Mouse (Mus musculus) forebrain, embryonic 14.5 days (tissue): ENCODE results near the gene Rc3h2. TPM values are rescaled to one million over a fixed set of nuclear protein-coding genes. Genes with fewer than 3 reads are reported as not detected.
A peak's percentile ranks its signal among the peaks of the same experiment; 100 is the strongest.

Source experiments
- ATAC-seq: fragments of 200-750 bp; cut with Nextera tagmentation; 2 replicates; pipeline ENCODE4 v1.8.0; 2017; ENCODE audit warnings: mild to moderate bottlenecking, moderate library complexity
- DNase-seq: peaks from one replicate; pipeline ENCODE4 v3.0.0-alpha.2; 2015; ENCODE audit warnings: low spot score
- H3K27ac ChIP-seq: fragments of 300-500 bp; sonication (generic); 2 replicates; pipeline ENCODE4 v1.5.1; 2014; ENCODE audit warnings: low read depth, mild to moderate bottlenecking, control low read depth, low read length, moderate library complexity
- H3K27me3 ChIP-seq: fragments of 300-500 bp; sonication (generic); replicated peaks from 2 replicates; pipeline ENCODE4 v1.6.1; 2014; ENCODE audit warnings: low read length, control low read depth, mixed read lengths; ENCODE audit not compliant: control insufficient read depth, insufficient read depth
- H3K36me3 ChIP-seq: fragments of 300-500 bp; sonication (generic); 2 replicates; pipeline ENCODE4 v1.6.1; 2014; ENCODE audit warnings: low read length, control low read depth; ENCODE audit not compliant: control insufficient read depth, insufficient read depth
- H3K4me1 ChIP-seq: fragments of 300-500 bp; sonication (generic); 2 replicates; pipeline ENCODE4 v1.6.1; 2014; ENCODE audit warnings: antibody characterized with exemption, low read length, control low read depth; ENCODE audit not compliant: control insufficient read depth, insufficient read depth
- H3K4me2 ChIP-seq: fragments of 300-500 bp; sonication (generic); 2 replicates; pipeline ENCODE4 v1.6.1; 2014; ENCODE audit warnings: mild to moderate bottlenecking, control low read depth, low read length
- H3K4me3 ChIP-seq: fragments of 300-500 bp; sonication (generic); 2 replicates; pipeline ENCODE4 v1.5.1; 2014; ENCODE audit warnings: low read depth, low read length, control low read depth
- H3K9ac ChIP-seq: fragments of 300-500 bp; sonication (generic); 2 replicates; pipeline ENCODE4 v1.6.1; 2014; ENCODE audit warnings: mild to moderate bottlenecking, low read length, control low read depth, moderate library complexity
- H3K9me3 ChIP-seq: fragments of 300-500 bp; sonication (generic); replicated peaks from 2 replicates; pipeline ENCODE4 v1.6.1; 2016; ENCODE audit warnings: low read length, control low read depth, mixed read lengths; ENCODE audit not compliant: control insufficient read depth
- WGBS: fragments of 180-500 bp; shearing (Covaris S2); extraction: QIAGEN DNeasy Blood & Tissue Kit; methylation state at CpG from one replicate; pipeline ENCODE4 v1.1.7; 2014; 5-methylcytosine and 5-hydroxymethylcytosine counted together
- polyA plus RNA-seq: library from polyadenylated mRNA; unstranded; fragments of >200 nt; fragmentation: Nextera tagmentation; extraction: Ambion mirVana; gene quantifications from 2 replicates; pipeline ENCODE4 v1.2.1, GENCODE M21; 2014

Rc3h2 gene
- polyA plus RNA-seq, 1 experiment from 2014 or later: 19.2 TPM

DNA sequence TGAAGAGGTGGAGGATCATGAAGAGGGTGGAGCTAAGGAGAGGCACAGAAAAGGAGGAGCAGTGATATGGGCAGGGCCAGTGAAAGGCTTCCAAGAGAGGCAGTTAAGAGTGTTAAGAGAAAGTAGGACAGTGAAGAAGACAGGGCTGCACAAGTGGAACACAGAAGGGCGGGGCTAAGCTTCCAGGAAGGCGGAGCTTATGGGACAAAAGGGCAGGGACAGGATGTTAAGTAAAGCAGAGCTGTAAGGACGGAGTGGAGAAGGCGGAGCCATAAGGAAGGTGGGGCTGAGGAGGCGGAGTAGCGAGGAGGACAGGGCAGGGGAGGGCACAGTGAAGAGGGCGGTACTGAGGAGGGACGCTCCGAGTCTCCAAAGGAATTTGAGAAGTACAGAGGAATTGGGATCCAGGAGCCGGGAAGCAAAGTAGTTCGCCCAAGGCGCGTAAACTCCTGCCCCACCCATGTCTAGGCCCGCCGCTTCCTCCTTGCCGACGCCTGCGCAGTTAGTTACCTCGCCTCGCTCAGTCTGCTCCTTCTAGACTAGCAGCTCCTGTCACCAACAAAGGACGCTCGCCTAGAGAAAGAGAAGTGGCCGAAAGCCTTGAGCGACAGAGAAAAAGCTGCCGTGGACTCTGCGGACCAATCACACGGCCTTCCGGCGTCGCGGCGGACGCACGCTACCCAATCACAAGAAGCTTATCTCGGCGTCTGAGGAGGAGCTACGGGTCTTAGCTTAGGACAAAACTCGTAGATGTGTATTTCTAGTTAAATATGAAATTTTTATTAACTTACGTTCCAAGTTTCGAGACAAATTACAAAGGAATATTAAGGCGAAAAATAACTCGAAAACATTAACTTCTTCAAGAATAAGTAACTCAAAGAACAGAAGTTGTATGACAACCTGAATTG lies 63.8 kb downstream of the Rc3h2 start, which contains the start of gene Pdcl:
TSS of gene Pdcl (minus strand) at position 700 of the 908 bp plus-strand sequence.
- WGBS: under 1% methylated on average over 42 of the region's 42 CpGs
- Histone ChIP-seq H3K9ac (peak within 1 kb of the TSS; percentile 73), H3K27me3 (no peaks in the 10 kb centered on the region), H3K27ac (peak within 1 kb of the TSS; percentile 92), H3K4me2 (peak within 1 kb of the TSS; percentile 70), H3K4me3 (peak within 1 kb of the TSS; percentile 61), H3K9me3 (no peaks in the 10 kb centered on the region), H3K4me1 (no peaks in the 10 kb centered on the region; the same call in 1 of the 2 replicates), H3K36me3 (peaks cover 27% of the 10 kb centered on the region)
- peak; percentile 97 for ATAC-seq
- DNase-seq: peak; percentile 96

DNA sequence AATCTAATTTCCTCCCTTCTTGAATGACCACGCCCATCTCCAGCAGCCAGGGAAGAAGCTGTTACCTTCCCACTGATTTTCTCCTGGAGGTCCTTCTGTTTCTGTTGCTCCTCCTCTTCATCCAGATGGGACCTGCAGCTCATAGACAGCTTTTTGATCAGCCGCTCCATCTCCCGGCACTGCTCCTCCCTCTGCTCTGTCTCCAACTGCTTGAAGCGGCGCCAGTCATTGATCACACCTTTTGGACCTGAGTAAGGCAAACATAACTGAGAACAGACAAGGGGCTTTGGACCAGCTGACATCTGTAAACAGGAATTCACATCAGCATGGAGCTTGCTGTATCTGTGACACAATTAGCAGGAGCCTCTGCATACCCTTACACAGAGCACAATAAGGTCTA lies 67.1 kb downstream of the Rc3h2 start:
- DNase-seq: no peak

DNA sequence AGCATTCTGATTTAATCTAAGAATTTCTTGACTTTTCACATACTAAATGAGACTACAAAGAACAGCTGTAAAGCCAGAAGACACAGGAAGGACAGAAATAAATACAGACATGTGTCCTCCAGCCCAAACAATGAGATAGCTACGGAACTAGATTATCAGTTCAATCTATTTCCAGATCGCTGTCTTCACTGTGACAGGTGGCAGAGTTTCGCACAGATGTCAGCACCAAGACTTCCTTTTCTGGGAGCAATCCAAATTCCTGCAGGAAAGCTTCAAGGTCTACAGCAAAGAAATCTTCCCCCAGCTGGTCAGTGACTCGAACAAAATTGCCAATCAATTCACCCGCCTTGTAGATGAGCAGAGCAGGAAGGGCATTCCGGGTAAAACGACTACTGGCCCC lies 71.0 kb downstream of the Rc3h2 start:
- H3K4me2 ChIP-seq: no peak overlapping the region
- H3K4me1 ChIP-seq: no peaks in the 10 kb centered on the region
- DNase-seq (no peak), ATAC-seq (no peak)
- no peaks in the 10 kb centered on the region for H3K27me3 ChIP-seq
- 90% methylated on average over 7 of the region's 7 CpGs for WGBS
- no peaks in the 10 kb centered on the region for H3K9me3 ChIP-seq
- H3K27ac ChIP-seq: no peak overlapping the region
- H3K9ac ChIP-seq: no peak overlapping the region
- peaks cover 65% of the 10 kb centered on the region for H3K36me3 ChIP-seq
- no peak overlapping the region for H3K4me3 ChIP-seq

More for the DNA sequence above, 67.1 kb downstream of the Rc3h2 start:
- Histone ChIP-seq H3K36me3 (peaks cover 57% of the 10 kb centered on the region), H3K9me3 (no peaks in the 10 kb centered on the region), H3K4me1 (no peaks in the 10 kb centered on the region; the same call in 1 of the 2 replicates), H3K4me3 (no peak overlapping the region), H3K27me3 (no peaks in the 10 kb centered on the region), H3K4me2 (no peak overlapping the region), H3K27ac (no peak overlapping the region), H3K9ac (no peak overlapping the region)
- ATAC-seq: no peak
- WGBS: 97% methylated on average over 5 of the region's 5 CpGs

DNA sequence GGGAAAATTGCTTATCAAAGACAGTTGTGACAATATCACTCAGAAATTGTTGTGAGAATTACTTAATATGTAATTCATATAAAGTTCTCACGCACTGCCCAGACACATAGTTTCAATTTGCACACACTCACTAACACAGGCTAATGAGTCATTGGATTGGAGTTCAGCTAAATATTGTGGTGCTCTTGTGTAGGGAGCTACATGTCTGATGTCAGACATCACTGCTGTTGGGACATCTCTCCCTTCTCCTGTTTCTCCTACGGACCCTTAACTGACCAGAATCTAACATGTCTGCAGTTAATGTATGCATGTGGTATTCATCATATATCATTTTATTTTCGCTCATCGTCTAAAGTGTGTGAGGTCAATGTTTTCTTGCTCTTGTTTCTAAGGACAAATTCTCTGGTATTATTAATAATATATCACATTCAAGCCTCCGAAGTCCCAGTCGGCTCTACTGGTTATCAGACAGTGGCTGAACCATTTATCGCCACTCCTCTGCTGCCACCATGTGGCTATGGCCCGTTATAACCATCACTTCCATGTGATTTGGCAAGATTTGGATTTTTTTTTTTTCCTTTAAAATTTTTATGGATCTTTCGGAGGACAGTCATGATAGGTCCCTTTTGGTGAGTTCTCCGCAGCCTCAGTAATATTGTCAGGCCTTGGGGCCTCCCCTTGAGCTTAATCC lies 84.1 kb downstream of the Rc3h2 start:
- H3K27ac ChIP-seq: no peak overlapping the region
- no peak overlapping the region for H3K9ac ChIP-seq
- H3K4me2 ChIP-seq: no peak overlapping the region
- no peak overlapping the region for H3K4me3 ChIP-seq
- no peaks in the 10 kb centered on the region for H3K9me3 ChIP-seq
- ATAC-seq: no peak; the same call in 1 of the 2 replicates
- H3K36me3 ChIP-seq: no peaks in the 10 kb centered on the region
- H3K4me1 ChIP-seq: no peaks in the 10 kb centered on the region
- H3K27me3 ChIP-seq: no peaks in the 10 kb centered on the region
- peak; percentile 69 for DNase-seq
- 59% methylated on average over 10 of the region's 10 CpGs for WGBS

DNA sequence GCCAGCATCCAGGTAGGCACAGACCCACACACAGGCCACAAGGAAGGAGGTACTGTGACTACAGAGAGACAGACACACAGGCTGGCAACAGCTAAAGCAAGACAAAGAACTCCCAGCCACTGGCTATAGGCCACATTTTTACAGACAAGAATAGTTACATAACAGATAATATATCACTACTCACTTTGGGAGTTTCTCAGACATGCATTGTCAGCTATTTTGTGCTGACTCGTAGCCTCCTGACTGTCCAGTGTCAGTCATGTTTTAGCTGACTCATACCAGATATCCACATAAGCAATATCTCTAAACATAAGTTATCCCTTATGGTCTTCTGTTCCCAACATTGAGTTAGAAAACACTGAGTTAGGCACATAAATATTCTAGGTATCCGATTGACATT lies 89.4 kb downstream of the Rc3h2 start:
- Histone ChIP-seq H3K27me3 (no peaks in the 10 kb centered on the region), H3K9me3 (no peaks in the 10 kb centered on the region), H3K9ac (no peak overlapping the region), H3K4me3 (no peak overlapping the region), H3K27ac (no peak overlapping the region), H3K4me1 (no peaks in the 10 kb centered on the region), H3K36me3 (no peaks in the 10 kb centered on the region), H3K4me2 (no peak overlapping the region)
- ATAC-seq: no peak
- 82% methylated on average over 2 of the region's 2 CpGs for WGBS
- no peak for DNase-seq

DNA sequence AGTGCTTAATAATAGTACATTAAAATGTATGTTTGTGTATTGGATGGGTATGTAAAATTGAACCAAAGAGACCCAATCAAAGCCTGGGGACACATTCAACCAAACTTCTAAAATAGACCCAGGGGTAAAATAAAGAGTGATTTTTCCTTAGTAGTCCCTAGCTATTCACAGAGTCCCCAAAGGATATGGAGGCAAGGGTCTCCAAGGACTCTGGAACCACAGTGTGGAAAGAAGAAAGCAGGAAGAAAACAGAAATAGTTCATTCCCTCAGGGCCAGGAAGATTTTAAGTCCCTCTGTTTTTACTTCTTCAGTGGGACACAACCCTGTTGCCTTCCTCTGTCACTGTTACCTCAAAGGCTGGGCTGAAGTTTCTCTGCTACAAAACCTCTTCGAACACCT lies 96.5 kb downstream of the Rc3h2 start, which contains the start of gene Olfr368:
TSS of gene Olfr368 (plus strand) at position 301 of the 400 bp plus-strand sequence.
- Histone ChIP-seq H3K9me3 (no peaks in the 10 kb centered on the region), H3K4me3 (no peak within 1 kb of the TSS), H3K4me2 (no peak within 1 kb of the TSS), H3K9ac (no peak within 1 kb of the TSS), H3K27me3 (no peaks in the 10 kb centered on the region), H3K36me3 (no peaks in the 10 kb centered on the region), H3K4me1 (no peaks in the 10 kb centered on the region), H3K27ac (no peak within 1 kb of the TSS)
- WGBS: 86% methylated on average over 1 of the region's 1 CpGs
- ATAC-seq (no peak), DNase-seq (no peak)

Other genes starting within 250 kb of the Rc3h2 start
- not detected in 2 replicates for gene Olfr365, start 234.7 kb downstream of the Rc3h2 start, polyA plus RNA-seq
- gene Olfr366, start 211.3 kb downstream of the Rc3h2 start, polyA plus RNA-seq: not detected in 2 replicates
- gene Olfr368, start 96.4 kb downstream of the Rc3h2 start, polyA plus RNA-seq: not detected in 2 replicates
- 81.9 and 84.5 TPM in 2 replicates for gene Pdcl, start 63.6 kb downstream of the Rc3h2 start, polyA plus RNA-seq
- gene Zbtb26, start 20.2 kb upstream of the Rc3h2 start, polyA plus RNA-seq: 8.5 and 8.7 TPM in 2 replicates
- gene Zbtb6, start 20.3 kb upstream of the Rc3h2 start, polyA plus RNA-seq: 10.5 and 11.4 TPM in 2 replicates
- gene Rabgap1, start 20.4 kb upstream of the Rc3h2 start, polyA plus RNA-seq: 69.6 and 85.6 TPM in 2 replicates
- 20.4 and 25.9 TPM in 2 replicates for gene Gpr21, start 93.4 kb upstream of the Rc3h2 start, polyA plus RNA-seq